Mouse (Mus musculus) E14TG2a.4 (cell line): Measurements from ENCODE around the gene Sctr.

Experiments
- CTCF ChIP-seq: conservative IDR thresholded peaks from 2 replicates; pipeline ENCODE4 v1.5.1; 2014; ENCODE audit warnings: low read length
- NANOG ChIP-seq: IDR thresholded peaks from 2 replicates; pipeline ENCODE4 v1.6.1; 2014; ENCODE audit warnings: borderline replicate concordance, low read length, mixed read lengths
- POU5F1 ChIP-seq: IDR thresholded peaks from 2 replicates; pipeline ENCODE4 v1.6.1; 2014; ENCODE audit warnings: low read length, borderline replicate concordance

DNA sequence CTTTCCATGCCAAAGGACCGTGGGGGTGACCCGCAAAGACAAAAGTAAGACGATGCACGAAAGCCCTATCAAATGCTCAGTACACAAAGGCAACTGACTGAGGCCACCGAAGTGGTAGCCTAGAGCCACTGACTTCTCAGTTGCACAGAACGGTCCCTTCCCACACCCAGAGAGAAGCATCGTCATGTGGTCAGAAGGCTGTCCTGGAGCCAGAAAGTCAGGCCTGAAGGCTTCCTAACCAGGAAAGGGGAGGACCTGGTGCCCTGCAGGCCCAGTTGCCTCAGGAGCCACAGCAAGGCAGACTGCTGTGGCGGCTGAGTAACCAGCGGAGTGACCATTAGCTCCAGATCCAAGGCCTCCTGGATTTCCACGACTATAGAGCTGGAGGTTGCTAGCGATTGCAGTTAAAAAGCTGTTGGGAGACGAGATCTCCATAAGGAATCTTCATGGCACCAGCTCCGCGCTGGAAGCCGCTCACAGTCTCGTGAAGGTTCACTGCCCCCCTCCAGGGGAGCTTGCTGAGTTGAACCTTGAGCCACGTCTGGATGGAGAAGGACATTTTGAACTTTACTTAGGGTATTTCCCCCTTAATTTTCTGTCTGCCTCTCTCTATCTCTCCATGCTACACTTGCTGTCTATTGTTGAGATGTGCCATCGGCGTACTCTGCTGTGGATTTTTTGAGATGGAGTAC lies 103.2 kb downstream of the Sctr start:
- TF ChIP-seq CTCF (no peak), NANOG (no peak), POU5F1 (no peak)
